Mouse (Mus musculus) MEL-GATA-1-ER (cell line): ENCODE results near the gene Gm42791.

Experiments
- DNase-seq: peaks from one replicate; pipeline ENCODE4 v3.0.0-alpha.2; 2012; ENCODE audit warnings: low read depth; ENCODE audit errors: extremely low read depth

Gene Gm42791

GRCm38 (mm10) chr5:148888032-148888431 is 106.9 kb downstream of the Gm42791 start:
- DNase-seq: no peak

- no peak for DNase-seq
These were observed 108.9 kb downstream of the Gm42791 start for GRCm38 (mm10) chr5:148885821-148886609.

DNA sequence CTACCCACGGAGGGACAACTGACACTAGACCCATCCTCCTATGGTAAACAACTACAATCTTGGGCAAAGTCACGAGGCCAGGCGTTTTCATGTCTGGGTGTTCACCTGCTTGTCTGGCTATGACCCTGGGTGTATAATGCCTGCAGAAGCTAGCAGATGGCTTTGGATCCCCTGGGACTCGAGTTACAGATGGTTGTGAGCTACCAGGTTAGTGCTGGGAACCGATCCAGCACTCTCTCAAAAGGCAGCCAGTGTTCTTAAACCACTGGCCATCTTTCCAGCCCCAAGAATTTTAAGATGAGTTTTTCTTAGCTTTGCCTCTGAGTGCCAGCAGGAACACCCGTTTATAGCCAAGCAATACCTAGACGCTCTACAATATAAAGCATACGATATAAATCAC is 111.3 kb downstream of the Gm42791 start:
- DNase-seq: no peak

DNA sequence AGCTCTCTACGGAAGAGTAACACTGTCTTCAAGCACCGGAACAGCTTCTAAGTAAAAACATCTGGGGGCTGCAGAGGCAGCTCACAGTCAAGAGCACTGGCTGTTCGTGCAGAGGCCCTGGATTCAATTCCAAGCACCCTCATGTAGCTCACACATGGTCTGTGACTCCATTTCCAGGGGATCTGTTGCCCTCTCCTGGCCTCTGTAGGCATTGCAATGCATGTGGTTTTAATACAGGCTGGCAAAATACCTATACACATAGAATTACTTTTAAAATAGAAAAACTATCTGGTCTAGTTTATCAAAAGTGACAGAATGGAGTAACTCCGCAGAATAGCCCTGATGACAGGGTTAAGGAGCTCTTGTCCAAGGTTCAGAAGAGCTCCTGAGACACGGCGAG is 115.7 kb downstream of the Gm42791 start:
- DNase-seq: peak; percentile 23

- DNase-seq: no peak
These were observed 121.8 kb downstream of the Gm42791 start for GRCm38 (mm10) chr5:148873116-148873515.

- no peak for DNase-seq
These were observed 125.4 kb downstream of the Gm42791 start for GRCm38 (mm10) chr5:148869583-148869982.

DNA sequence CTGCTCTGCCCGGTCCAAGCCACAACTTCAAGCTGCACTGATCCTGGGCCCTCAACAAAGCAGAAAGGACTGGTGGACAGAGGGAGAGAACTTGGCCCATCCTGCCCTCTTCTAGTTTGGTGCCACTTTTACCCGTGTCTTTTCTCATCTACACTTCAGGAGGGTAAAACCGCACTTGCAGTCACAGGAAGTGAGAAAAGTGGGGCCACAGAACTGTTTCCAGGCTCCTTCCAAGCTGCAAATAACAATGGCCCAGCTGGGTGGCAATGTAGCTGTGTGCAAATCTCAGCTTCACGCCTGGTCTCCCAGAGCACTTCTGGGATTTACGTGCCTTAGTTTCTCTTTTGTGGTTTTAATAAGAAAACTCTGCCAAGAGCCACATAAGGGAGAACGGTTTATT is 127.2 kb downstream of the Gm42791 start:
- DNase-seq: no peak

- DNase-seq: no peak
These were observed 127.8 kb downstream of the Gm42791 start for GRCm38 (mm10) chr5:148867171-148867570.

DNA sequence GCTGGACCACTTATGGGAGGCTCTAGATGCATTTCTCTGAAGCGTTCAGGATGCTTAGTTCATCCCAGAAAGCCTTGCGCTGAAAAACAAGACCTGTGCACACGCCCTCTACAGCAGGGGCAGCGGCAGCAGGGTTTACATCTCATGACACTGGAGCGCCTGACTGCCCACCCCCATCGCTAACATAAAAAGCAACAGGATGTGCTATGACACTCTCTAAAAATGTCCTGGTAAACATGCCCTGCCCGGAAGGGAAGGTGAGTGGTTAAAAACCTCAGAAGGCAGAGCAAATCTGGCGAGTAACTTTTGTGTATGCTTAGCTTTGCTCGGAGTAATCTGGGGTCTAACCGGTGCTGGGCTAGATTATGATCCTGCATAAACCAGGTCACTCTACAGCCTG is 128.4 kb downstream of the Gm42791 start:
- no peak for DNase-seq

GRCm38 (mm10) chr5:148863409-148863808 is 131.5 kb downstream of the Gm42791 start:
- no peak for DNase-seq

DNA sequence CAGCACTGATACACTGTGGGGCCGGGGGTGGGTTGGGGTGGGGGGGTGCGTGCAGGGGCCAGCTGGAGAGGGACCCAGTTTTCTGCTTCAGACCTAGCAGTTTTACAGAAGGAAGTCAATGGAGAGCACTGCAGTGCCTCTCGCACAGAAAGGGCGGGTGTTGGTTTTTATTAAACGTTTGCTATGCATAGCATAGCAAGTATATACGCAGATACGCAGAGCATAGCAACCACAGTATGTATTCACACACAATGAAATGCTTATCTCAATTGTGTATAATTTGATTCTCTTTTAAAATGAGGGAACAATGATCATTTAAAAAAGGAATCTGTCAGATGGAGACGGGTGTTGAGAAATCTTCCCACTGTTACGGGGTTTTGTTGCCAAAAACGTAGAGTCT is 132.1 kb downstream of the Gm42791 start:
- no peak for DNase-seq

DNA sequence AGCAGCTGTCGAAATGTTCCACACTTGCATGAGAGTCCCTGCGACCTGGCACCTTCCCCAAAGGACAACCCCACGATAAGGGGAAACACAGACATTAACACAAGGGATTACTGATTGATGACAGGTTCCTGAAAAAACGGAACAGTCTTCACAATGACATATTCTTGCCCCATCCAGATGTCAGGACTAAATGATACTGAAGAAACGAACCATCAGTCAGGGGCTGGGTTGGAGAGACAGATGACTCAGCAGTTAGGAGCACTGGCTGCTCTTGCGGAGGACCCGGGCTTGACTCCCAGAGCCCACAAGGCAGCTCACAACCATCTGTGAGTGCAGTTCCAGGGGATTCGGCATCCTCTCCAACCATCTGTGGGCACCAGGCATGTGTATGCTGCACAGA is 132.8 kb downstream of the Gm42791 start:
- DNase-seq: peak; percentile 35

DNA sequence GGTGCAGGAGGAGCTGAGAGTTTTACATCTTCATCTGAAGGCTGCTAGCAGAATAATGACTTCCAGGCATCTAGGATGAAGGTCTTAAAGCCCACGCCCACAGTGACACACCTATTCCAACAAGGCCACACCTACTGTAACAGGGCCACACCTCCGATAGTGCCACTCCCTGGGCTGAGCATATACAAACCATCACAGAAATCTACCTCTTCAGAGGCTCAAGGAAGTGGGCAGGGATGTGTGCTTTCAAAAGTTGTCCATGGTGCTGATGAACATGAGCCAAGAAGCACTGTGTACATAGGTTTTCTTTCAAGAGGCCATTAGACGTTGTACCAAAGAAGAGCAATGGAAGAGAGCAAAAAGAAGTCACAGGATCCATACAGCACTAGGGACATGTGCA is 137.4 kb downstream of the Gm42791 start:
- no peak for DNase-seq

GRCm38 (mm10) chr5:148855047-148855446 is 139.9 kb downstream of the Gm42791 start:
- no peak for DNase-seq

GRCm38 (mm10) chr5:148854166-148854565 is 140.8 kb downstream of the Gm42791 start:
- DNase-seq: no peak

- DNase-seq: no peak
These were observed 145.4 kb downstream of the Gm42791 start for GRCm38 (mm10) chr5:148849516-148849915.

DNA sequence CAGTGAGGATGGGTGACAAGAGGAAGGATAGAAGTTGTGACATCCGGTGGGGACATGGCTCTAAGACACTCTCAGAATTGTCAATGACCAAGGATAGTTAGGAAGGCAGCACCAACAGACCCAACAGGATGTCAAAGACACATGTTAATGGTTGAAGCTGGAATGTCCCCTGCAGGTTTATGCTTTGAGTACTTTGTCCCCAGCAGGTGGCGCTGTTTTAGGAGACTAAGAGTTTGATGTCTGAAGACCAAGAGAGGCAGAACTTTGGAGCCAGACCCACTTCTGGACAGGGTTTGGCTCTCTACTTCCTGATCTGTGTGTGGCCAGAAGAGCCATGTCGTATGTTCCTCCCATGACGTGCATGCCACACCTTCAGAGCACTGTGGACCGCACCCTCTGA is 147.9 kb downstream of the Gm42791 start:
- peak; percentile 16 for DNase-seq
